Comparison of ENCODE assay signal across 8 mouse cellular contexts in genomic region chr14:16200969-16201638, GRCm38 (mm10). TPM values are rescaled to one million over a fixed set of nuclear protein-coding genes. Genes with fewer than 3 reads are reported as not detected.
DNase-seq lines count a peak whose midpoint lies in the region; ATAC-seq lines count a peak whose summit lies in the region.

No protein-coding gene starts in this region.

- ATAC-seq in hindbrain, embryonic 15.5 days (ENCODE audit: low FRiP score, low read depth) = peak; percentile 97
- ATAC-seq in neural tube, embryonic 14.5 days (ENCODE audit: low read depth) = peak; percentile 93

- peak; percentile 6 for DNase-seq in lung, postnatal 14 days
- DNase-seq in lung, postnatal 25 days (ENCODE audit: low spot score) = no peak
- peak; percentile 39 for DNase-seq in embryonic facial prominence, embryonic 10.5 days (ENCODE audit: low spot score)
- DNase-seq in layer of hippocampus, postnatal 36 days = peak; percentile 58 to 70
- no peak for DNase-seq in thymus, postnatal 0 days (ENCODE audit: low spot score)
- DNase-seq in natural killer cell, adult 2 months (ENCODE audit: low spot score in 2 of 2) = no peak

- H3K4me2 ChIP-seq in hindbrain, embryonic 15.5 days = peak overlapping the region; percentile 45
- H3K4me2 ChIP-seq in neural tube, embryonic 14.5 days (ENCODE audit: low read depth, low read length) = peak overlapping the region; percentile 38

- 0 out of 2 replicates have a peak overlapping the region, but pooled peaks have one; percentile 5 for H3K9ac ChIP-seq in hindbrain, embryonic 15.5 days
- no peak overlapping the region; the same call in 1 of the 2 replicates for H3K9ac ChIP-seq in neural tube, embryonic 14.5 days (replicated peaks; ENCODE audit: low read depth, low read length)

- H3K36me3 ChIP-seq in embryonic facial prominence, embryonic 10.5 days (replicated peaks) = no peaks in the 10 kb centered on the region
- no peaks in the 10 kb centered on the region for H3K36me3 ChIP-seq in hindbrain, embryonic 15.5 days
- no peaks in the 10 kb centered on the region for H3K36me3 ChIP-seq in neural tube, embryonic 14.5 days (ENCODE audit: control insufficient read depth, insufficient read depth, low read length)

- H3K27ac ChIP-seq in embryonic facial prominence, embryonic 10.5 days (replicated peaks) = no peak overlapping the region
- H3K27ac ChIP-seq in hindbrain, embryonic 15.5 days (replicated peaks) = peak overlapping the region; percentile 61
- peak overlapping the region; percentile 70 for H3K27ac ChIP-seq in neural tube, embryonic 14.5 days (ENCODE audit: low read depth, low read length)

- H3K4me1 ChIP-seq in embryonic facial prominence, embryonic 10.5 days = peaks cover 11% of the 10 kb centered on the region
- H3K4me1 ChIP-seq in hindbrain, embryonic 15.5 days (replicated peaks) = peaks cover 17% of the 10 kb centered on the region
- peaks cover 14% of the 10 kb centered on the region; the same call in 1 of the 2 replicates for H3K4me1 ChIP-seq in neural tube, embryonic 14.5 days (ENCODE audit: control insufficient read depth, insufficient read depth, low read length)

- WGBS in embryonic facial prominence, embryonic 10.5 days = 33% methylated on average over 8 of the region's 8 CpGs
- 8% methylated on average over 8 of the region's 8 CpGs for WGBS in hindbrain, embryonic 15.5 days
- 13% methylated on average over 8 of the region's 8 CpGs for WGBS in neural tube, embryonic 14.5 days

- no peak overlapping the region for H3K4me3 ChIP-seq in embryonic facial prominence, embryonic 10.5 days
- no peak overlapping the region for H3K4me3 ChIP-seq in hindbrain, embryonic 15.5 days
- H3K4me3 ChIP-seq in neural tube, embryonic 14.5 days (ENCODE audit: low read depth, low read length) = peak overlapping the region; percentile 1; the same call in 1 of the 2 replicates

- no peaks in the 10 kb centered on the region for H3K27me3 ChIP-seq in embryonic facial prominence, embryonic 10.5 days (replicated peaks; ENCODE audit: low read depth, poor library complexity, severe bottlenecking)
- H3K27me3 ChIP-seq in hindbrain, embryonic 15.5 days = no peaks in the 10 kb centered on the region
- no peaks in the 10 kb centered on the region for H3K27me3 ChIP-seq in neural tube, embryonic 14.5 days (ENCODE audit: control insufficient read depth, insufficient read depth, low read length)

- no peaks in the 10 kb centered on the region for H3K9me3 ChIP-seq in embryonic facial prominence, embryonic 10.5 days
- no peaks in the 10 kb centered on the region for H3K9me3 ChIP-seq in hindbrain, embryonic 15.5 days
- no peaks in the 10 kb centered on the region for H3K9me3 ChIP-seq in neural tube, embryonic 14.5 days (ENCODE audit: control insufficient read depth, low read length)

RNA-seq across cellular contexts. Expression of gene Ngly1, which starts 48.0 kb away (rescaled TPM):
- 14.5 and 18.7 TPM in 2 replicates for polyA plus RNA-seq in embryonic facial prominence, embryonic 10.5 days (2016; fragmentation: Nextera tagmentation; extraction: Ambion mirVana)
- 27.5 and 28.3 TPM in 2 replicates for polyA plus RNA-seq in hindbrain, embryonic 15.5 days (2015; fragmentation: Nextera tagmentation; extraction: Ambion mirVana)
- total RNA-seq in layer of hippocampus, postnatal 36 days (2021) = 10 to 100 TPM; 30.0 to 36.1 TPM
- 27.5 and 29.2 TPM in 2 replicates for polyA plus RNA-seq in neural tube, embryonic 14.5 days (2014; fragmentation: Nextera tagmentation; extraction: Ambion mirVana)
- polyA plus RNA-seq in thymus, postnatal 0 days (2015; fragmentation: Nextera tagmentation; extraction: Ambion mirVana) = 63.6 and 67.6 TPM in 2 replicates

RNA-seq across cellular contexts. Expression of gene Oxsm, which starts 48.5 kb away (rescaled TPM):
- polyA plus RNA-seq in embryonic facial prominence, embryonic 10.5 days (2016; fragmentation: Nextera tagmentation; extraction: Ambion mirVana) = 1.5 and 1.8 TPM in 2 replicates
- 2.3 and 2.4 TPM in 2 replicates for polyA plus RNA-seq in hindbrain, embryonic 15.5 days (2015; fragmentation: Nextera tagmentation; extraction: Ambion mirVana)
- total RNA-seq in layer of hippocampus, postnatal 36 days (2021) = 1 to 10 TPM; 9.6 to 10.0 TPM
- polyA plus RNA-seq in neural tube, embryonic 14.5 days (2014; fragmentation: Nextera tagmentation; extraction: Ambion mirVana) = 1.4 TPM in 2 replicates
- polyA plus RNA-seq in thymus, postnatal 0 days (2015; fragmentation: Nextera tagmentation; extraction: Ambion mirVana) = 2.2 and 3.0 TPM in 2 replicates

Comparison
In these comparisons a context has a peak if more than half of its experiments do, and no peak if none do; other contexts are left out.
1. DNase-seq: peak in lung, postnatal 14 days (single experiment), embryonic facial prominence, embryonic 10.5 days (single experiment) and layer of hippocampus, postnatal 36 days (2 of 2); none in lung, postnatal 25 days (single experiment), thymus, postnatal 0 days (single experiment) and natural killer cell, adult 2 months (0 of 2).